Mouse (Mus musculus) liver, postnatal 0 days (tissue): ENCODE data around the gene Rbfox3.

Source experiments
- CTCF ChIP-seq: sonication (generic); IDR thresholded peaks from 2 replicates; pipeline ENCODE4 v1.5.1; 2016; ENCODE audit warnings: antibody characterized with exemption, low read depth
- EP300 ChIP-seq: IDR thresholded peaks from 2 replicates; pipeline ENCODE4 v1.6.1; 2016; ENCODE audit warnings: antibody characterized with exemption, low read depth, mild to moderate bottlenecking

- TF ChIP-seq CTCF (no peak), EP300 (no peak)
Observed at GRCm38 (mm10) chr11:118838167-118838566, 73.2 kb downstream of the Rbfox3 start.
